Mouse (Mus musculus) central nervous system, embryonic 18 days (tissue): Measurements from ENCODE around the gene Fam81a. TPM values are rescaled to one million over a fixed set of nuclear protein-coding genes. Genes with fewer than 3 reads are reported as not detected.

Experiments
- polyA plus RNA-seq: library from polyadenylated mRNA; depleted of rRNA; stranded (reverse); fragments of >200 nt; gene quantifications from 2 replicates; pipeline ENCODE4 v1.2.3, GENCODE M21; 2012; rRNA removed

Fam81a gene
- 12.6 and 12.8 TPM in 2 replicates for polyA plus RNA-seq

DNA sequence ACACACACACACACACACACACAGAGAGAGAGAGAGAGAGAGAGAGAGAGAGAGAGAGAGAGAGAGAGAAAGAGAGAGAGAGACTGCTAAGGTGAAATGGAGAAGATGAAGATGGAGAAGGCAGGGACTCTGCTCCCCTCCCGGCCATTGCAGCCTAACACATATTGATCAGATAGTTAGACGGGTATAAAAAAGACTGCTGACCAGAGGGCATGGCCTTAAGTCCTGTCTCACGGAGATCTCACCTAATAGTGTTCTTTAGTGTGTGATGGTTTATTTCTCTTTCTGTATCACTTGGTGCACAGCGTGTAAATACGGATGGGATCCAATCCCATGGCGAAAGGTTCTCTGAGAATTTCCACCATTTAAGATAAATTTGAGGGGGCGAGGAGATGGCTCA is at the start of gene Fam81a:
TSS of gene Fam81a (minus strand) at position 101 of the 400 bp plus-strand sequence.

Other genes with a start within 250 kb of the Fam81a start
- 79.0 and 79.2 TPM in 2 replicates for gene Bnip2, start 153.1 kb downstream of the Fam81a start, polyA plus RNA-seq
- 122 and 130 TPM in 2 replicates for gene Gtf2a2, start 130.0 kb downstream of the Fam81a start, polyA plus RNA-seq
- 0.06 TPM in 1 of 2 replicates, not detected in the other for gene Gcnt3, start 104.5 kb downstream of the Fam81a start, polyA plus RNA-seq
- gene Myo1e, start 64.8 kb upstream of the Fam81a start, polyA plus RNA-seq = 2.9 and 3.6 TPM in 2 replicates